Mouse (Mus musculus): ENCODE measurements around the gene Apoa4. TPM values are rescaled to one million over a fixed set of nuclear protein-coding genes. Genes with fewer than 3 reads are reported as not detected.

The Apoa4 gene
- polyA plus RNA-seq, 1 experiment from 2014 or later, result not detected

DNA sequence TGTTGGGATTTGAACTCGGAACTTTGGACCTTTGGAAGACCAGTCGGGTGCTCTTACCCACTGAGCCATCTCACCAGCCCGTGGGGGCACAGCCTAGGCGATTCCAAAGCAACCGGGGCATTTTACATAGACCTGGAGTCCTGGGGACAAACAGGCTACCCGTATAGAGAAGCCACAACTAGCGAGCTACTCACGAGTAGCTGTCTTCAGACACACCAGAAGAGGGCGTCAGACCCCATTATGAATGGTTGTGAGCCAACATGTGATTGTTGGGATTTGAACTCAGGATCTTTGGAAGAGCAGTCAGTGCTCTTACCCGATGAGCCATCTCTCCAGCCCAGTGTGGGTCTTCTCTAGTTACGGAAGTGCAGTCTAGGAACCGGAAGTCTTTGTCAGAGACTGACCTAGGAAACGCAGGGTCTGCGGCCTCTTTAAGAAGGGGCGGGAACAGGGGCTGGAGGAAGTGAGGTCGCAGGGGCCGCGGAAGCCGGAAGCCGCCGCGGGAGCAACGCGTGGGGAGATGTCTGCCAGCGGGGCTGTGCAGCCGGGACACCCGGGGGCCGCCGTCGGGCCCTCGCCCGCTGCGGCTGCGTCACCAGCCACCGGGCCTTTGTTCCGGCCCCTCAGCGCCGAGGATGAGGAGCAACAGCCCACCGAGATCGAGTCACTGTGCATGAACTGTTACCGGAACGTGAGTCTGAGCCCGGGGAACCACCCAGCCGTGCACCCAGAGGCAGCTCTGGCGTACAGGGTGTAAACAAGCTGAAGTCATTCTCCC is 32.4 kb downstream of the Apoa4 start, which contains the start of gene Zpr1:
Gene Zpr1 (plus strand): TSS at position 388 of the 778 bp plus-strand sequence.
- Histone ChIP-seq H3K4me2 (ENCODE audit: low read length) (peak within 1 kb of the TSS; percentile 92), H3K27ac (ENCODE audit: low read depth, low read length) (peak within 1 kb of the TSS; percentile 58), H3K36me3 (ENCODE audit: control insufficient read depth, insufficient read depth, low read length) (peaks cover 37% of the 10 kb centered on the region), H3K9ac (ENCODE audit: low read length) (peak within 1 kb of the TSS; percentile 70), H3K27me3 (replicated peaks; ENCODE audit: control insufficient read depth, insufficient read depth, low read length) (peaks cover 5% of the 10 kb centered on the region; the same call in 1 of the 2 replicates), H3K4me3 (ENCODE audit: low read depth, low read length) (peak within 1 kb of the TSS; percentile 86), H3K4me1 (ENCODE audit: control insufficient read depth, insufficient read depth, low read length) (peaks cover 6% of the 10 kb centered on the region; the same call in 1 of the 2 replicates), H3K9me3 (replicated peaks; ENCODE audit: control insufficient read depth, low read length) (no peaks in the 10 kb centered on the region)
- peak; percentile 95 for ATAC-seq
- peak; percentile 95 for DNase-seq (ENCODE audit: low spot score)
- 5% methylated on average over 43 of the region's 45 CpGs for WGBS

DNA sequence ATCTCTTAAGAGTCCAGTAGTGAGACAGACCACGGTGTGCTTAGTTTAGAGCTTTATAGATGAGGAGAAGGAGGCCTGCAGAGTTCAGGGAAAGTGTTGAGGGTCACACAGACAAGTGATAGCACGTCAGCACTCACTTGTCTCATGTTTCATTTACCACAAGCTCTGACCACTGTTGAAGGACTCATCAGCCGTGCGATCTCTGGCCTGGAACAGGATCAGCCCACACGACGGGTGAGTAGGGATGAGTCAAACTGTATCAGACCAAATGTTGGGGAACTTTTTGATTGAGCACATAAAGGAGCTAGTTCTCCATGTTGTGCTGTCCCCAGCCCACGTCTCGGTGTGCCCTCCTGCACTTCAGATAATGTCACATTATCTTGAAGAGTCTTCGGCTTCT is 34.0 kb downstream of the Apoa4 start:
- H3K9me3 ChIP-seq (replicated peaks; ENCODE audit: control insufficient read depth, low read length), result no peaks in the 10 kb centered on the region
- H3K36me3 ChIP-seq (ENCODE audit: control insufficient read depth, insufficient read depth, low read length), result peaks cover 51% of the 10 kb centered on the region
- no peak overlapping the region for H3K27ac ChIP-seq (ENCODE audit: low read depth, low read length)
- peaks cover 5% of the 10 kb centered on the region; the same call in 1 of the 2 replicates for H3K27me3 ChIP-seq (replicated peaks; ENCODE audit: control insufficient read depth, insufficient read depth, low read length)
- no peak for DNase-seq (ENCODE audit: low spot score)
- H3K4me3 ChIP-seq (ENCODE audit: low read depth, low read length), result 0 out of 2 replicates have a peak overlapping the region, but pooled peaks have one; percentile 86
- WGBS, result 94% methylated on average over 9 of the region's 9 CpGs
- no peak for ATAC-seq
- H3K4me1 ChIP-seq (ENCODE audit: control insufficient read depth, insufficient read depth, low read length), result peaks cover 6% of the 10 kb centered on the region; the same call in 1 of the 2 replicates
- no peak overlapping the region for H3K9ac ChIP-seq (ENCODE audit: low read length)
- H3K4me2 ChIP-seq (ENCODE audit: low read length), result no peak overlapping the region

GRCm38 (mm10) chr9:46282631-46283436 is 42.3 kb downstream of the Apoa4 start, which contains the start of gene Bud13:
Gene Bud13, plus strand, starts transcription at chr9:46283008.
- Histone ChIP-seq H3K9ac (ENCODE audit: low read length) (peak within 1 kb of the TSS; percentile 86), H3K27ac (ENCODE audit: low read depth, low read length) (peak within 1 kb of the TSS; percentile 60; the same call in 1 of the 2 replicates), H3K27me3 (replicated peaks; ENCODE audit: control insufficient read depth, insufficient read depth, low read length) (no peaks in the 10 kb centered on the region), H3K4me3 (ENCODE audit: low read depth, low read length) (peak within 1 kb of the TSS; percentile 91), H3K4me1 (ENCODE audit: control insufficient read depth, insufficient read depth, low read length) (peaks cover 6% of the 10 kb centered on the region), H3K4me2 (ENCODE audit: low read length) (peak within 1 kb of the TSS; percentile 72), H3K9me3 (replicated peaks; ENCODE audit: control insufficient read depth, low read length) (no peaks in the 10 kb centered on the region), H3K36me3 (ENCODE audit: control insufficient read depth, insufficient read depth, low read length) (peaks cover 49% of the 10 kb centered on the region)
- peak; percentile 94 for ATAC-seq
- DNase-seq (ENCODE audit: low spot score), result peak; percentile 91
- under 1% methylated on average over 54 of the region's 55 CpGs for WGBS

Other genes starting within 250 kb of the Apoa4 start
- gene Pafah1b2, start 228.0 kb upstream of the Apoa4 start, polyA plus RNA-seq (2014; fragmentation: Nextera tagmentation; extraction: Ambion mirVana), result 314 and 359 TPM in 2 replicates
- gene Sik3, start 227.9 kb upstream of the Apoa4 start, polyA plus RNA-seq (2014; fragmentation: Nextera tagmentation; extraction: Ambion mirVana), result 5.0 and 5.7 TPM in 2 replicates
- gene Apoa1, start 12.1 kb upstream of the Apoa4 start, polyA plus RNA-seq (2014; fragmentation: Nextera tagmentation; extraction: Ambion mirVana), result 1.6 and 2.0 TPM in 2 replicates
- not detected in 2 replicates for gene Apoc3, start 5.1 kb upstream of the Apoa4 start, polyA plus RNA-seq (2014; fragmentation: Nextera tagmentation; extraction: Ambion mirVana)
- not detected in 2 replicates for gene Apoa5, start 27.9 kb downstream of the Apoa4 start, polyA plus RNA-seq (2014; fragmentation: Nextera tagmentation; extraction: Ambion mirVana)
- gene Zpr1, start 32.4 kb downstream of the Apoa4 start, polyA plus RNA-seq (2014; fragmentation: Nextera tagmentation; extraction: Ambion mirVana), result 68.8 and 70.1 TPM in 2 replicates
- 14.9 and 18.7 TPM in 2 replicates for gene Bud13, start 42.3 kb downstream of the Apoa4 start, polyA plus RNA-seq (2014; fragmentation: Nextera tagmentation; extraction: Ambion mirVana)
- not detected in 2 replicates for gene 4931429L15Rik, start 79.3 kb downstream of the Apoa4 start, polyA plus RNA-seq (2014; fragmentation: Nextera tagmentation; extraction: Ambion mirVana)